Mouse (Mus musculus): ENCODE data around the gene Tmem8. TPM values are rescaled to one million over a fixed set of nuclear protein-coding genes. Genes with fewer than 3 reads are reported as not detected.
"Not testable (repeated sequence)": the region's sequence is repeated elsewhere in the genome, so short reads cannot be mapped to it uniquely, and the experiment has no call there.

Tmem8 gene
- polyA plus RNA-seq, 1 experiment from 2014 or later, result 3.1 TPM

DNA sequence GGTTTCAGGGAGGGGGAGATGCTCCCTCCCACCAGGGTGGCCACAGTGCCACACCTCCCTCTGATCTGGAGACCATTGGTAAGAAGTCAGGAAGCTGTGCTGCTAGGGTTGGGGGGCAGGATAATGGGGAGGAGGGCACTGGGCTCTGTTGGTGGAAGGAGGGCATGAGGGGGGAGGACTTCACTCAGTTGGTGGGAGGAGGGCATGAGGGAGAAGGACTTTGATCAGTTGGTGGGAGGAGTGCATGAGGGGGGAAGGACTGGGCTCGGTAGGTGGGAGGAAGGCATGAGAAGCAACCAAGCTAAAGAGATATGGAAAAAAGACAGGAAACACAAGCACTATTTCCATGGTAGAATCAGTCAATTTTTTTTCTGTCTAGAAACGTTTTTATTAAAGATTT lies 32.2 kb upstream of the Tmem8 start:
- no peak for ATAC-seq (ENCODE audit: low read depth)
- H3K4me3 ChIP-seq (ENCODE audit: low read depth, low read length), result no peak overlapping the region
- no peak overlapping the region for H3K9ac ChIP-seq (replicated peaks; ENCODE audit: low read depth, low read length)
- no peak overlapping the region for H3K4me2 ChIP-seq (ENCODE audit: low read depth, low read length)
- no peak overlapping the region for H3K27ac ChIP-seq (ENCODE audit: low read depth, low read length)
- H3K36me3 ChIP-seq (ENCODE audit: control insufficient read depth, insufficient read depth, low read length), result peaks cover 6% of the 10 kb centered on the region; the same call in 1 of the 2 replicates
- 49% methylated on average over 2 of the region's 2 CpGs for WGBS
- H3K9me3 ChIP-seq (ENCODE audit: control insufficient read depth, low read length), result no peaks in the 10 kb centered on the region
- no peaks in the 10 kb centered on the region for H3K27me3 ChIP-seq (ENCODE audit: control insufficient read depth, insufficient read depth, low read length)
- H3K4me1 ChIP-seq (ENCODE audit: control insufficient read depth, insufficient read depth, low read length), result no peaks in the 10 kb centered on the region

DNA sequence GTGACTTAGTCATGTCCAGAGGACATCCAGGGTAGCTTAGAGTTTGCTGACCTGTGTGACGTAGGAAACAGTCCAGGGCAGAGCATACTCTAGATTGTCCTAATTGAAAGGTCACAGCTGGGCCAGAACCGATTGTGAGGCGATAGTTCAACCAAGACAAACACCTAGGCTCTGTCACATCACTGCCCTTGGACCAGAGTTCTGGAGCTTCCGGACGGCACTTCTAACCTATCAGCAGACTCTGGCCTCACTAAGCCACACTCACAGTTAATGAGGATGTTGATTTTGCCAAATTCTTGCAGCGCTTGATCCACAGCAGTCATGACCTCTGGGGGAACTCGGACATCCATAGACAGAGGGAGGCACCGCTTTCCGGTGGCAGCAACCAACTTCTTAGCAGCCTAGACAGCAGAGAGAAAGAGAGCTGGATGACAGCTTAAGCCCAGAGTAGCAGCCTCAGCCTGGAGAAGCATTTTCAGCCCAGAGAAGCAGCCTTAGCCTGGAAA lies 26.0 kb upstream of the Tmem8 start:
- H3K27me3 ChIP-seq (ENCODE audit: control insufficient read depth, insufficient read depth, low read length), result no peaks in the 10 kb centered on the region
- no peaks in the 10 kb centered on the region for H3K9me3 ChIP-seq (ENCODE audit: control insufficient read depth, low read length)
- no peaks in the 10 kb centered on the region for H3K4me1 ChIP-seq (ENCODE audit: control insufficient read depth, insufficient read depth, low read length)
- WGBS, result 97% methylated on average over 9 of the region's 9 CpGs
- ATAC-seq (ENCODE audit: low read depth), result no peak
- H3K27ac ChIP-seq (ENCODE audit: low read depth, low read length), result no peak overlapping the region
- H3K9ac ChIP-seq (replicated peaks; ENCODE audit: low read depth, low read length), result no peak overlapping the region
- no peak overlapping the region for H3K4me2 ChIP-seq (ENCODE audit: low read depth, low read length)
- peaks cover 6% of the 10 kb centered on the region; the same call in 1 of the 2 replicates for H3K36me3 ChIP-seq (ENCODE audit: control insufficient read depth, insufficient read depth, low read length)
- no peak overlapping the region for H3K4me3 ChIP-seq (ENCODE audit: low read depth, low read length)

GRCm38 (mm10) chr17:26089905-26090632 lies 23.0 kb upstream of the Tmem8 start, which contains the start of gene Decr2:
Decr2 (minus strand) TSS chr17:26090337.
- ATAC-seq (ENCODE audit: low read depth), result peak; percentile 86
- H3K4me2 ChIP-seq (ENCODE audit: low read depth, low read length), result peak within 1 kb of the TSS; percentile 62
- no peaks in the 10 kb centered on the region for H3K9me3 ChIP-seq (ENCODE audit: control insufficient read depth, low read length)
- no peaks in the 10 kb centered on the region for H3K4me1 ChIP-seq (ENCODE audit: control insufficient read depth, insufficient read depth, low read length)
- H3K36me3 ChIP-seq (ENCODE audit: control insufficient read depth, insufficient read depth, low read length), result no peaks in the 10 kb centered on the region
- H3K27ac ChIP-seq (ENCODE audit: low read depth, low read length), result peak within 1 kb of the TSS; percentile 60
- peak within 1 kb of the TSS; percentile 55 for H3K4me3 ChIP-seq (ENCODE audit: low read depth, low read length)
- peak within 1 kb of the TSS; percentile 72 for H3K9ac ChIP-seq (replicated peaks; ENCODE audit: low read depth, low read length)
- WGBS, result 4% methylated on average over 32 of the region's 32 CpGs
- H3K27me3 ChIP-seq (ENCODE audit: control insufficient read depth, insufficient read depth, low read length), result no peaks in the 10 kb centered on the region

GRCm38 (mm10) chr17:26094531-26095110 lies 18.5 kb upstream of the Tmem8 start:
- peak overlapping the region; percentile 60 for H3K4me3 ChIP-seq (ENCODE audit: low read depth, low read length)
- no peak overlapping the region for H3K27ac ChIP-seq (ENCODE audit: low read depth, low read length)
- no peaks in the 10 kb centered on the region for H3K4me1 ChIP-seq (ENCODE audit: control insufficient read depth, insufficient read depth, low read length)
- no peaks in the 10 kb centered on the region for H3K27me3 ChIP-seq (ENCODE audit: control insufficient read depth, insufficient read depth, low read length)
- peak overlapping the region; percentile 79 for H3K4me2 ChIP-seq (ENCODE audit: low read depth, low read length)
- ATAC-seq (ENCODE audit: low read depth), result no peak
- H3K9me3 ChIP-seq (ENCODE audit: control insufficient read depth, low read length), result no peaks in the 10 kb centered on the region
- 28% methylated on average over 9 of the region's 9 CpGs for WGBS
- H3K9ac ChIP-seq (replicated peaks; ENCODE audit: low read depth, low read length), result peak overlapping the region; percentile 66
- no peaks in the 10 kb centered on the region for H3K36me3 ChIP-seq (ENCODE audit: control insufficient read depth, insufficient read depth, low read length)

DNA sequence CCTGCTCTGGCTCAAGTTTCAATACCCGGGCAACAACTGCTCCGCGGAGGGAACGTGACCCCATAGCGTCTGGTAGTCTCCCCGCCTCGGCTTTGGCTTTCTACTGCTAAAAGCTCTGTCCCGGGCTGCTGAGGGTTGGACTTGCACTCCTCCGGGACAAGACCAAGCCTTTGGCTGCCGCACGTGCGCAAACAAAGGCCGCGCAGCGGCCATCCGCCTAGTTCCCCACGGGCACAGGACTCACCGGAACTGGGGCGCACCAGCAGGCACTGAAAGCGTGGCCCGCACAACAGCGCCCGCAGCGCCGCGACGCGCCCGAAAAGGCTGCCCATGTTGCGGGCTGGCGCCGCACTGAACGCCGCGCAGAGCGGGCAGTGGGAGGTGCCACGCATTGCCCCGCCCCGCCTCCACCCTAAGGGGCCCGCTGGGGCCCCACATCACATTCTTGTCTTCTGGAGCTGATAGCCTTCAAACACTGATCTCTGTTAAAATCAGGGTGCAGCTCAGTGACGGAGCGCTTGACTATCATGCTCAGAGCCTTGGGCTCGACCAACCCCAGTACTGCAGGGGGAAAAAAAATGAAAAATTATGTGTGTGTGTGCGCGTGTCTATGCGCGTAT lies 17.9 kb upstream of the Tmem8 start, which contains the start of gene Nme4:
Nme4 (minus strand) TSS at position 482 of the 620 bp plus-strand sequence.
- H3K36me3 ChIP-seq (ENCODE audit: control insufficient read depth, insufficient read depth, low read length), result no peaks in the 10 kb centered on the region
- 3% methylated on average over 47 of the region's 47 CpGs for WGBS
- peak within 1 kb of the TSS; percentile 66 for H3K9ac ChIP-seq (replicated peaks; ENCODE audit: low read depth, low read length)
- no peaks in the 10 kb centered on the region for H3K27me3 ChIP-seq (ENCODE audit: control insufficient read depth, insufficient read depth, low read length)
- H3K4me1 ChIP-seq (ENCODE audit: control insufficient read depth, insufficient read depth, low read length), result no peaks in the 10 kb centered on the region
- no peak within 1 kb of the TSS for H3K27ac ChIP-seq (ENCODE audit: low read depth, low read length)
- H3K4me3 ChIP-seq (ENCODE audit: low read depth, low read length), result peak within 1 kb of the TSS; percentile 60
- no peaks in the 10 kb centered on the region for H3K9me3 ChIP-seq (ENCODE audit: control insufficient read depth, low read length)
- peak within 1 kb of the TSS; percentile 79 for H3K4me2 ChIP-seq (ENCODE audit: low read depth, low read length)
- ATAC-seq (ENCODE audit: low read depth), result peak; percentile 81

GRCm38 (mm10) chr17:26098461-26098860 lies 14.6 kb upstream of the Tmem8 start:
- no peak overlapping the region for H3K27ac ChIP-seq (ENCODE audit: low read depth, low read length)
- 91% methylated on average over 7 of the region's 7 CpGs for WGBS
- H3K9ac ChIP-seq (replicated peaks; ENCODE audit: low read depth, low read length), result no peak overlapping the region
- H3K4me1 ChIP-seq (ENCODE audit: control insufficient read depth, insufficient read depth, low read length), result no peaks in the 10 kb centered on the region
- no peak overlapping the region for H3K4me2 ChIP-seq (ENCODE audit: low read depth, low read length)
- no peaks in the 10 kb centered on the region for H3K36me3 ChIP-seq (ENCODE audit: control insufficient read depth, insufficient read depth, low read length)
- H3K4me3 ChIP-seq (ENCODE audit: low read depth, low read length), result no peak overlapping the region
- no peaks in the 10 kb centered on the region for H3K9me3 ChIP-seq (ENCODE audit: control insufficient read depth, low read length)
- H3K27me3 ChIP-seq (ENCODE audit: control insufficient read depth, insufficient read depth, low read length), result no peaks in the 10 kb centered on the region
- no peak for ATAC-seq (ENCODE audit: low read depth)

DNA sequence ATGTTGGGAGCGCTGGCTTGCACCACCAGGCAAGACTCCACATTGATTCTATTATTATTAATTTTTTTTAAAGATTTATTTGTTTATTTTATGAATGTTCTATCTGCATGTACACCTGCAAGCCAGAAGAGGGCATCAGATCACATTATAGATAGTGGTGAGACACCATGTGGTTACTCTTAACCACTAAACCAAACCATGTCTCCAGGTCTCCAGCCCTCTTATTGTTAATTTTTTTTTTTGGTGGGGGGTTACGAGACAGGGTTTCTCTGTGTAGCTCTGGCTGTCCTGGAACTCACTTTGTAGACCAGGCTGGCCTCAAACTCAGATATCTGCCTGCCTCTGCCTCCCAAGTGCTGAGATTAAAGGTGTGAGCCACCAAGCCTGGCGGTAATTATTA lies 13.8 kb upstream of the Tmem8 start:
- not testable (repeated sequence) for H3K36me3 ChIP-seq (ENCODE audit: control insufficient read depth, insufficient read depth, low read length); H3K27me3 ChIP-seq (ENCODE audit: control insufficient read depth, insufficient read depth, low read length); H3K9ac ChIP-seq (replicated peaks; ENCODE audit: low read depth, low read length); H3K27ac ChIP-seq (ENCODE audit: low read depth, low read length); H3K9me3 ChIP-seq (ENCODE audit: control insufficient read depth, low read length); H3K4me3 ChIP-seq (ENCODE audit: low read depth, low read length); ATAC-seq (ENCODE audit: low read depth); H3K4me2 ChIP-seq (ENCODE audit: low read depth, low read length); H3K4me1 ChIP-seq (ENCODE audit: control insufficient read depth, insufficient read depth, low read length)
- WGBS, result 57% methylated on average over 3 of the region's 3 CpGs

- H3K27me3 ChIP-seq (ENCODE audit: control insufficient read depth, insufficient read depth, low read length), result no peaks in the 10 kb centered on the region
- H3K9ac ChIP-seq (replicated peaks; ENCODE audit: low read depth, low read length), result no peak overlapping the region
- 55% methylated on average over 2 of the region's 2 CpGs for WGBS
- no peaks in the 10 kb centered on the region for H3K9me3 ChIP-seq (ENCODE audit: control insufficient read depth, low read length)
- H3K4me3 ChIP-seq (ENCODE audit: low read depth, low read length), result no peak overlapping the region
- H3K4me2 ChIP-seq (ENCODE audit: low read depth, low read length), result no peak overlapping the region
- H3K36me3 ChIP-seq (ENCODE audit: control insufficient read depth, insufficient read depth, low read length), result no peaks in the 10 kb centered on the region
- H3K27ac ChIP-seq (ENCODE audit: low read depth, low read length), result no peak overlapping the region
- no peak for ATAC-seq (ENCODE audit: low read depth)
- no peaks in the 10 kb centered on the region for H3K4me1 ChIP-seq (ENCODE audit: control insufficient read depth, insufficient read depth, low read length)
These were observed 12.9 kb upstream of the Tmem8 start for GRCm38 (mm10) chr17:26100166-26100565.

GRCm38 (mm10) chr17:26101478-26101877 lies 11.6 kb upstream of the Tmem8 start:
- Histone ChIP-seq H3K36me3 (ENCODE audit: control insufficient read depth, insufficient read depth, low read length) (no peaks in the 10 kb centered on the region), H3K27me3 (ENCODE audit: control insufficient read depth, insufficient read depth, low read length) (no peaks in the 10 kb centered on the region), H3K9me3 (ENCODE audit: control insufficient read depth, low read length) (no peaks in the 10 kb centered on the region), H3K4me2 (ENCODE audit: low read depth, low read length) (no peak overlapping the region), H3K9ac (replicated peaks; ENCODE audit: low read depth, low read length) (no peak overlapping the region), H3K4me1 (ENCODE audit: control insufficient read depth, insufficient read depth, low read length) (no peaks in the 10 kb centered on the region), H3K27ac (ENCODE audit: low read depth, low read length) (no peak overlapping the region), H3K4me3 (ENCODE audit: low read depth, low read length) (no peak overlapping the region)
- ATAC-seq (ENCODE audit: low read depth), result no peak
- WGBS, result 63% methylated on average over 2 of the region's 4 CpGs

Measured in neural tube, embryonic 14.5 days (tissue).